Mouse (Mus musculus): ENCODE data around the gene Tnfrsf23.
A peak's percentile ranks its signal among the peaks of the same experiment; 100 is the strongest.
"Not testable (repeated sequence)": the region's sequence is repeated elsewhere in the genome, so short reads cannot be mapped to it uniquely, and the experiment has no call there.

Tnfrsf23 gene

DNA sequence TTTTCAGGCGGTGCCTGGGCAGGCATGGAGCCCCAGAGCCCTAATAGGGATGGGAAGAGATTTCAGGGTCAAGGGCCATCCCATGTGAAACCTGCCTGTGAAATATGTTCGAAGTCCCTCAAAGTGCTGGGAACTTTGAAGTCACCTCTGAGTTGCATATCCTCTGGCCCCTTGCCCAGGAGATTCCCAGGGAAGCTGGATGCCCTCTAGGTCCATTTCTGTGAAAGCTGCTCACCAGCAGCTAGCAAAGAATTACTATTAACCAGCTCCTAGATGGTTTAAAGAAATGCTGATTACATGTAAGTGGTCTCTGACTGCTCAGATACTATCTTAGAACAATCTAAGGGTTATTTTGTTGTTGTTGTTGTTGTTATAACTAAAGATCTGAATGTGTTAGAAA lies 1.1 kb downstream of the Tnfrsf23 start:
- not testable (repeated sequence) for DNase-seq (ENCODE audit: low read depth, low spot score)

DNA sequence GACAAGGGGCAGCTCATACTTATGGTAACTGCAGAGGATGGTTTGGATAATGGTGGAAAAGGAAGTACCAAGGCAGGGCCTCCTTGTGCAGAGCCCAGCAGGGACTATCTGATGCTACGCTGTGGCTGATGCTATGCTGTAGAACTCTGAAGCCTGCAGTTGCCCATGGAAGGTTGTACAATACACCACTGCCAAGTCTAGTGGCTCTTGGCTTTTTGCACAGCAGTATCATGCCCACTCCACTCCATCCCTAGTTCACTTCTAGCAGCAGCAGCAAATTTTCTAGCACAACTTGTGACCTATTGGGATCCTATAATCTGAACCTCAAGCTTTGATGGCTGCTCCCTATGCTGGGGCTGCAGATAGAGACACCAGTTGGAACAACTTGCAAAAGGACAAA lies 4.1 kb downstream of the Tnfrsf23 start:
- DNase-seq (ENCODE audit: low read depth, low spot score): no peak

DNA sequence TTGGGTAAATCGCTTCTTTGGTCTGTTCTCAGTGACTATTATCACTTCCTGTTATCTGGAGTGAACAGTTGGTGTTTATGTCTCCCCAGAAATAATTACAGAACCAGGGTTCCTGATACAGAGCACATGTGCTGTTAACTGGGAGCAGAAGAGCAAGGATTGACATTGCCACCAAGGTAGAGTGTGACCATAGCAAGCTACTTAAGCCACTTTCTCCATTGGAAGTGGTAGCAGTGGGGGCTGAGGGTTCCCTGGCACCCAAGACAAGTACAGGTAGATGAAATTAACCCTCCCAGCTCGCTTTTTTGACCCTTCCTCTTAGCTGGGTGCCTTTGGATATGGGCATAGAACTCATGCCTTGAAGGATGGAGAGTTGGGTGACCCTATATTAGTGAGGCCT lies 4.8 kb downstream of the Tnfrsf23 start:
- not testable (repeated sequence) for DNase-seq (ENCODE audit: low read depth, low spot score)

DNA sequence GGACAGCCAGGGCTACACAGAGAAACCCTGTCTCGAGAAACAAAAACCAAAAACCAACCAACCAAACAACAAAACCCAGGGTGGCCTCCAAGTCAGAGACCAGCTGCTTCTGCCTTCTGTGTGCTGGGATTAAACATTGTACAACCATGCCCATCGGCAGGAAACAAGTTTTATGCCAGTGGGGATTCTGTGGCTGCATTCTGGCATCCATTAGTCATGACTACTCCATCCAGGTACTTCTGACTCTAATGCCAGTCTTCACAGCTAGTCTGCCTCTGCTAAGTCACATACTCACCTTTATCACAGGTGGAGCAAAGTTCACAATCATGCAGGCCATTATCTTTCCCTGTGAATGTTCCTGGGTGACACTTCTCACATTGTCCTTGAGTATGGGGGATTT lies 6.0 kb downstream of the Tnfrsf23 start:
- not testable (repeated sequence) for DNase-seq (ENCODE audit: low read depth, low spot score)

DNA sequence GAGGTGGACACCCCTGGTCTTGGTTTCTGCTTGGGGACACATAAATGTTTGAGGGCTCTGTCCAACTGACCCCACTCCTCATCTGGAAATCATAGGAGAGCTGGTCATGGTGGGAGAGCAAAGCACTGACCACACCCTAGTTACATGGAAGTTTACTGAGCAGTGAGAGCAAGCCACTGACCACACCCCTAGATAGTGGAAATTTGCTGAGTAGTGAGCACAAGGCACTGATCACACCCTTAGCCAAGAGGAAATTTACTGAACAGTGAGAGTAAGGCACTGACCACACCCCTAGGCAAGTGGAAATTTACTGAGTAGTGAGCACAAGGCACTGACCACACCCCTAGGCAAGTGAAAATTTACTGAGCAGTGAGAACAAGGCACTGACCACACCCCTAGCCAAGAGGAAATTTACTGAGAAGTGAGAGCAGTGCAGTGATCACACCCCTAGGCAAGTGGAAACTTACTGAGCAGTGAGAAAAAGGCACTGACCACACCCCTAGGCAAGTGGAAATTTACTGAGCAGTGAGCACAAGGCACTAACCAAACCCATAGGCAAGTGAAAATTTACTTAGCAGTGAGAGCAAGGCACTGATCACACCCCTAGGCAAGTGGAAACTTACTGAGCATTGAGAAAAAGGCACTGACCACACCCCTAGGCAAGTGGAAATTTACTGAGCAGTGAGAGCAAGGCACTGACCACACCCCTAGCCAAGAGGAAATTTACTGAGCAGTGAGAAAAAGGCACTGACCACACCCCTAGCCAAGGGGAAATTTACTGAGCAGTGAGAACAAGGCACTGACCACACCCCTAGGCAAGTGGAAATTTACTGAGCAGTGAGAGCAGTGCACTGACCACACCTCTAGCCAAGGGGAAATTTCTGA lies 19.0 kb downstream of the Tnfrsf23 start:
- DNase-seq (ENCODE audit: low read depth, low spot score): peak; percentile 54

DNA sequence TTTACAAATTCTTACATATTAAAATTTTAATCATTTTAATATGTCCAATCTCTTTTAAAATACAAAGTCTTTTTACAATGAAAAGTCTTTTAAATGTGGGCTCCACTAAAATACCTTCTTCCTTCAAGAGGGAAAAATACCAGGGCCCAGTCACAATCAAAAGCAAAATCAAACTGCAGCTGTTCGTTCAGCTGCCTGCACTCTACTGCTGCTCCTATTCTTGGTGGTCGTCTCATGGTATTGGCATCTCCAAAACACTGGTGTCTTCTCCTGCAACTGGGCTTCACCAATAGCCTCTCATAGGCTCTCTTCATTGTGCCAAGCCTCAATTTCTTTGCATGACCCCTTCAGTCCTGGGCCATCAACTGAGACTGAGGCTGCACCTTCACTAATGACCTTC lies 22.2 kb downstream of the Tnfrsf23 start:
- no peak for DNase-seq (ENCODE audit: low read depth, low spot score)

DNA sequence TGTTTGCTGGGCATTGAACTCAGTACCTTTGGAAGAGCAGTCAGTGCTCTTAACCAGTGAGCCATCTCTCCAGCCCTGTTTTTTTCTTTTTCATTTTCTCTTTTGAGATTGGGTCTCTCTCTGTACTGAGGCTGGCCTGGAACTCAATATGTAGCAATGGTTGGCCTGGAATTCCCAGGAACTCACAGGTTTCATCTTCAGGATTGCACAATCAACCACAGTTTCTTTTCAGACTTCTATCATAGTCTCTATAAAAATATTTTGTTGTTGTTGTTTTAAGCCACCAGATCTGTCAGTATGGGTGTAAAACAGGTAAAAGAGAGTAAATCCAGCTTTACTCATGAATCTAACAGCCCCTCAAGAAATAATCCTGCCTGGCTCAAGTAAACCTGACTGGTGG lies 24.9 kb downstream of the Tnfrsf23 start:
- DNase-seq (ENCODE audit: low read depth, low spot score): no peak

DNA sequence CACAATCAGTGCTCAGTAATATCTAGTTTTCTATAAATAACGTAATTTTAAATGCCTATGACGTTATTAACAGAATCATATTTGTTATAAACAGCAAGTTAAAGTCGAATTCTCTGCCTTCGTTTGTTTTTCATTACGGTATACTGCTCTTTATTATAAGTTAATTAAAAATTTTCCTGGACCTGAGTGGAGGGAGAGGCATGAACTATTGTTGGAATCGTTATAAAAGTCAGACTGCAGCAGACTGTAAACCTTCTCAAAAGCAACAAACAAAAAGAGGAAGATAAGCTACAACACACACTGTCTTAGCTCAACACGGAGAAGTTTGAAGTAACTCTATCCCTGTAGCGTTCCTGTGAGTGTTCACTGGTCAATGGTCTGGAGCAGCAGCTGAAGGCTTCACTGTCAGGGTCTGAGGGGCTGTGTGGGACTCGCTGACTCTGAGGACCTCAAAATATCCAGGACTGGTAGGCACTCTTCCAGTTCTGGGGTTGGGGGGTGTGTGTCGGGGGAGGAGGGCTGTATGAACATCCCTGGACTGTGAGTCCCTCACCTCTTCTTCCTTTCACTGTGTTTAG lies 35.8 kb downstream of the Tnfrsf23 start:
- not testable (repeated sequence) for DNase-seq (ENCODE audit: low read depth, low spot score)

DNA sequence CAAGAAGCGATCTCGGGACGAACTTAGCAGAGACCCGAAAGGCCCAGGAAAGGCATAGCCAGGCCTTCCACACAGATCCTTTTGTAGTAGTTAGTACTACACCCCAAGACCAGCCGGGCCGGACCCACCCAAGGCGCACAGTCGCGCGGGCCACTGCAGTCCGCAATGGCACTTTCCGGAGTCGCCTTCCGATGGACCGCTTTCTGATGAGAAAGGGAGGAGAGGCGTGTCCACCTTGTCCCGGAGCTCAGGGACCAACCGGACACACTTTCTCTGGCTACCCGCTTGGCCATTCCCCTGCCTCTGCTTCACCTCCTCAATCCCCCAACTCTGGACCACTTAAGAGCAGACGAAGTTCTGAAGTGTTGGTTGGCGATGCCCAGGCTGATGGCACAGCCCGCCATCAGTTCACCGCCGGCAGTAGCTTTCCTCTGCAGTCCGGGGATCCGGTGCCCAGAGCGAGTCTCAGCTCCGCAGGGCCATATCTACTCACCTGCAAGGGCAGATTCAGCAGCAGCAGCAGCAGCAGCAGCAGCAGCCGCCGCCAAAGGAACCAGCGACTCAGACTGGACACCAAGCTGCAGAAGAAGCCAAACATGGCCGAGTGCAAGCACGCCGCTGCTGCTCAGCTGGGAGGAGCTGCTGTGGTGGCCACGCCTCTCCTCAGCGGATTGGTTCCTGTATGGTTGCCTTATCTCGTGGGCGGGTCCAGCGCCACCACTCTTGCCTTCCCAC lies 36.5 kb downstream of the Tnfrsf23 start, which contains the start of gene Tnfrsf22:
Gene Tnfrsf22, minus strand, starts transcription at position 628 of the 735 bp plus-strand sequence.
- DNase-seq (ENCODE audit: low read depth, low spot score): peak; percentile 93

DNA sequence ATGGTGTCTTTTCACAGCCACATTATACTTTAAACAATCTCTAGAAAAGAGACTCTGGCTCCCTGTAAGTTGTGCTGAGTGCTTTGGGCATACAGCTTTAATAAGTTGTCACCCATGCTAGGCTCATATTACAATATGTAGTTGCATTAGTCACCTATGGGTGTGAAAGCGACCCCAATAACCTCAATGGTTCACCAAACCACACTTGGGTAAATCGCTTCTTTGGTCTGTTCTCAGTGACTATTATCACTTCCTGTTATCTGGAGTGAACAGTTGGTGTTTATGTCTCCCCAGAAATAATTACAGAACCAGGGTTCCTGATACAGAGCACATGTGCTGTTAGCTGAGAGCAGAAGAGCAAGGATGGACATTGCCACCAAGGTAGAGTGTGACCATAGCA lies 41.7 kb downstream of the Tnfrsf23 start:
- DNase-seq (ENCODE audit: low read depth, low spot score): not testable (repeated sequence)

DNA sequence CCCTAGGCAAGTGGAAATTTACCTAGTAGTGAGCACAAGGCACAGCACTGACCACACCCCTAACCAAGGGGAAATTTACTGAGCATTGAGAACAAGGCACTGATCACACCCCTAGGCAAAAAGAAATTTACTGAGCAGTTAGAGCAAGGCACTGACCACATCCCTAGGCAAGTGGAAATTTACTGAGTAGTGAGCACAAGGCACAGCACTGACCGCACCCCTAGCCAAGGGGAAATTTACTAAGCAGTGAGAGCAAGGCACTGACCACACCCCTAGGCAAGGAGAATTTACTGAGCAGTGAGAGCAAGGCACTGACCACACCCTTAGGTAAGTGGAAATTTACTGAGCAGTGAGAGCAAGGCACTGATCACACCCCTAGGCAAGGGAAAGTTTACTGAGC lies 49.0 kb downstream of the Tnfrsf23 start:
- DNase-seq (ENCODE audit: low read depth, low spot score): no peak

DNA sequence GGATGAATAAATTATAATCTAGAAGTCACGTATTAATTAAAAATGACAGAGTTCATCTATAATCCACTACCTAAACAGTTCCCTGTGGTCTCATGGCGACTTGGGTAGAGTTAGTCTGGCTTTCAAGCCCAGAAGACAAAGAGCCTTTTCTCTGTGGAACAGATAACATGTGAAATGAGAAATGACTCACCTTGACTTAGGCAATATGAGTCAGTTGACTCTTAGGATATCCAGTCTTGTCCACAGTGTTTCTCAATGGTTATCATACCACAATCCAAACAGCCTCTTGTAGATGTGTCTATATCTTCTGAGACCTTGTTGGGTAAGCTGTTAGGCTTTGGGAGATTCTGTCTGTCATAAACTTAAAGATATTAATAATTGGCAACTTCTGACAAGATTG lies 54.2 kb downstream of the Tnfrsf23 start:
- no peak for DNase-seq (ENCODE audit: low read depth, low spot score)

DNA sequence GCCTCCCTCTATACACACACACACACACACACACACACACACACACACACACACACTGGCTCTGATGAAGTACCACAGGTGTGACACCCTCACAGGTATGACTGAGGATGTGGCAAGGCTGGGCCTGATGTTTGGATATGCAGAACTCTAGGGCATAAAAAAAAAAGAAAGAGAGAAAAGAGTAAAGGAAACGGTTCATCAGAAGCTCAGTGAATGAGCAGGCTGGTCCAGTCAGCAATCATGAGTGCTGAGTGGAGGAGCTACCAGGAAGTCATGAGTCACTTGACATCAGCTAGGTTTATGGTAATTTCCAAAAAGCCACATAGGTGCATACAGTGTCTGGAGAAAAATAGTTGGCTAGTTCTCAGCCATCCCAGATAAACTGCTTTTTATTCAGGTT lies 56.2 kb downstream of the Tnfrsf23 start:
- DNase-seq (ENCODE audit: low read depth, low spot score): no peak

DNA sequence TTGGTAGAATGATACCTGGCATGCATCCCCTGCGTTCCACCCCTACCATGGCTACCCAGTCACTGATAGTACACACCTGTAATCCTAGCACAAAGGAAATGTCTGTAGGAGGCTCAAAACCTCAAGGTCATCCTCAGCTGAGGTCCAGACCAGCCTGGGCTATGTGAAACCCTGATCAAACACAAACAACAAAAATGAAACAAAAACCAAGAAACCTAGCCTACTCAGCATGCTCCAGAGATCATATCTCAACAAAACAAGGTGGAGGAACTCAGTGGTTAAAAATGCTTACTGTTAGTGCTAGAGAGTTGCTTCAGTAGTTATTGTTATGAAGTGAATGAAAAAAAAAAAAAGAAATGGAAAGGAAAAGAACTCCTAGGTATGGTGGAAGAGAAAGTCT lies 57.1 kb downstream of the Tnfrsf23 start, which contains the start of gene Tnfrsf26:
Gene Tnfrsf26, minus strand, starts transcription at position 183 of the 400 bp plus-strand sequence.
- DNase-seq (ENCODE audit: low read depth, low spot score): no peak

DNA sequence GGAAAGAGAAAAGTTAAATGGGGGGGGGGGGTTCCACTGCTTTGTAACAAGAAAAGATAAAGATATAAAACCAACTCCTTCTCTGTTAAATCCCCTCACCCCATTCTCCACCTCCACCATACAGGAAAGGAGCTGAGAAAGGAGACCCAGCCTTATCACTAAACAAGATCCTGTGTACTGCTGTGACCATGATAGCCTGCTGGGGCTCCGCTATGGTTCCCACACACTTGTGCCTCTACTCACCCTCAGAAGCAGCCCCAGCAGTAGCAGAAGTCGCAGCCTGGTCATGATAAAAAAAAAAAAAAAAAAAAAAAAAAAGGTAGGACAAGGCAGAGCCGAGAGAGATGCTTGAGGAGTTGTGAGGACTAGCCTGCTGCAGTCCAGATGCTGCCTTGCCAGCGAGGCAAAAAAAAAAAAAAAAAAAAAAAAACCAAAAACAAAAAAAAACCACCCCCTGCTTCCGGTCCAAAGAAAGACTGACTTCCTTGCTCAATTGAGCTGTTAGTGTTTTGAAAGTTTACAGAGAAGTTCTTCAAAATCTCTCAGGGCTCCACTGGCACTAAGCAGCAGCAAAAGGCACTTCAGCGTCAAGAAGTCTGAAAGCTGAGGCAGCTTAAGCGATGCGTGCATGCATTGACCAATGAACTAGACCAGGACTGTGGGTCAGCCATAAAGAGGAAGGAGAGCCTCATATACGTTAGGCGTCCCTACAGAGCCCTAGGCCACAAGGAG lies 58.0 kb downstream of the Tnfrsf23 start:
- peak; percentile 75 for DNase-seq (ENCODE audit: low read depth, low spot score)

DNA sequence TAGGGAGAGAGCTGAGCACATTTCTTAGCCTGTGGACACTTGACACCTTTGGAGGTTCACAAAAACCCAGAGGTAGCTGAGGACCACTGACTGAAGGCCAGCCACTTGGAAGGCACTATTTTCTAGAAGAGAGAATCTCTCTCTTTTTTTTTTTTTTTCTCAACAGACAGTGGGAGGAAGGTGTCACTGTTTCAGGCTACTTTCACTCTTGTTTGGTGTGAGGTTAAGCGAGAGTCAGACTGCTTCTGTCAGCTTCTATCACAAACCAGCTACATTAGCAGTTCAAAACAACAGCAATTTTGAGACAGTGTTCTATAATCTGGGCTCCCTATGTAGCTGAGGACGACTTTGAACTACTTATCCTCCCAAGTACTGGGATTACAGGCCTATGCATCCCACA lies 59.5 kb downstream of the Tnfrsf23 start:
- no peak for DNase-seq (ENCODE audit: low read depth, low spot score)

DNA sequence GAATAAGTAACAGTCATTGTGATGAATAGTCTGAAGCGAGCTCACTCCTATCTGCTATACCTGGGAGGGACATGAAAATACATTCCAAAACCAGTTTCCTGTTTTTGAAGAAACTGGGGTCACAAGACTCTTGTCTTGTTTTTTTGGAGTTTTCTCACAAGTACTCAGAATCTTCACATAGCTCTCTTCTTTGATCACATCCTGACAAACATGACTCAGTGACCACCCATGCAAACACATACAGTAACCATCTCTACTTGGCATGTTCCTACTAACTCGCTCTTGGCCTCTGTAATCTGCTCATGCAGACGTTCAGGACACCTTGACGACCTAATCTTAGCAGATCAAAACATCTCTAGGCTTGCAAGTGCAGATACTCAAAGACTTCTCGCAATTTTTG lies 60.5 kb downstream of the Tnfrsf23 start:
- no peak for DNase-seq (ENCODE audit: low read depth, low spot score)

DNA sequence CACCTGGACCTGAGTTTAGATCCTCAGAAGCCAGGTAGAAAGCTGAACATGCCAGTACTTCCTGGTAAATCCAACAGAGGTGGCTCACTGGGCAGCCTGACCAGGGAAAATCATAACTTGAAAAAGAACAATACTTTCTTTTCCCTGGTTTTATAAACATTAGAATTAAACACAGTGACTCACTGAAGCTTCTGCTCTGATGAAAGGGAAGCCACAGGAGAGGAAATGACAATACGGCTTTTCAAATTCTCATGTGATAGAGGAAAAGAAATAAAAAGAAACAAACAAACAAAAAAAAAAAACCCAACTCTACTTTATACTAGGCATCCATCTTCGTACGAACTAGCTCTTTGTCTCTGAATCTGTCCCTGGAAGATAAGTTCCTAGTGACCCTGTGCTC lies 61.1 kb downstream of the Tnfrsf23 start:
- DNase-seq (ENCODE audit: low read depth, low spot score): no peak

DNA sequence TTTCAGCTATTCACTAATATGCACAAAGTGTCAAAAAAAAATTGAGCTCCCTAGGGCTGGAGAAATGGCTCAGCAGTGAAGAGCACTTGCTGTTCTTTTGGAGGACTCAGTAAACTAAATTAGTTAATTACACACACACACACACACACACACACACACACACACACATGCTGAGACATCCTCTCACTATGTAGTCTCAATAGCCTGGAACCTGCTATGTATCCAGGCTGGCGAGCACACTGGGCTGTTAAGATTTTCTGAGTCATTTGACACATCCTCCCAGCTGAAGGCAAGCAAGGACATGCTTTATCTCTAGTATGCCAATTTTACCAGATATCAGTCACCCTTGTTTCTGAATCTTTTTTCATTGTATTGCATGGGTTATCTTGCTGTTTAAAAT lies 64.7 kb downstream of the Tnfrsf23 start:
- no peak for DNase-seq (ENCODE audit: low read depth, low spot score)
